Mouse (Mus musculus): ENCODE data around the gene Tlr3. TPM values are rescaled to one million over a fixed set of nuclear protein-coding genes. Genes with fewer than 3 reads are reported as not detected.

Gene Tlr3
- polyA plus RNA-seq, 1 experiment = 11.5 TPM

DNA sequence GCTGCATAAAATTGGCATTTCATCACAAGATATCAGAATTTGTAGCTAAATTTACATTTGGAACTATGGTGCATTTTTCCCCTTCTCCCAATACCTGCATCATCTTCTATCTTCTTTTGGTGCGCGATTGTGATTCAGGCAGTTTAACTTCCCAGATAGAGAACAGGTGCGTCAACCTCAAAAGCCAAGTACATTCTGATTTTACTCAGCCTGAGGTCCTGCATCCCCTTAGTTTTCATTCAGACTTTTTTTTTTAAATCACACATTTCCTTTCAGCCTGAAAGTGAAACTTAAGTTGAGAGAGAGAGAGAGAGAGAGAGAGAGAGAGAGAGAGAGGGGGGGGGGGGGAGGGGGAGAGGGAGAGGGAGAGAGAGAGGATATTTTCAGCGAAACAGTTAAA is 1.2 kb downstream of the Tlr3 start:
- TF ChIP-seq POLR2A (IDR thresholded peaks at IDR 0.05; ENCODE audit: extremely low read depth, insufficient read depth, low read length) = no peak
- TF ChIP-seq CTCF (IDR thresholded peaks at IDR 0.05; ENCODE audit: extremely low read depth, insufficient read depth, low read length) = no peak
- Histone ChIP-seq H3K4me3 (ENCODE audit: insufficient read depth, low read length) (peak overlapping the region; percentile 37; the same call in 1 of the 2 replicates), H3K27ac (ENCODE audit: insufficient read depth, low read length) (no peak overlapping the region), H3K4me1 (ENCODE audit: control insufficient read depth, insufficient read depth, low read length) (no peaks in the 10 kb centered on the region)

DNA sequence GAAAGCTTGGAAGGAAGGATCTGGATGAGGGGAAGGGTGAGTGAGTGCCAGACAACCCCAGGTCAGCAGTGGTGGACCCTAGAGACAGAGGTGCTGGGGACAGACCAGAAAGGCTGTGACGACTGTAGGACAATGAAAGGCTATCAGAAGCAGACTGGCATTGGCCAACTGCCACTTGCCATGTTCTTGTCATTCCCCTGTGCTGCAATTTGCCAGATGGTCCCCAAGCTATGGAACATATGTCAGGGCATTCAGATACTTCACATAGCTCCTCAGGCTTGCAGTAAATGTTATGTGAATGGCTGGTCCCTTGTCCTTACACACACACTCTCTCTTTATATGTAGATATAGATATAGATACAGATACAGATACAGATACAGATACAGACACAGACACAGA is 27.6 kb downstream of the Tlr3 start:
- H3K4me1 ChIP-seq (ENCODE audit: control insufficient read depth, insufficient read depth, low read length) = no peaks in the 10 kb centered on the region
- H3K4me3 ChIP-seq (ENCODE audit: insufficient read depth, low read length) = no peak overlapping the region
- TF ChIP-seq CTCF (IDR thresholded peaks at IDR 0.05; ENCODE audit: extremely low read depth, insufficient read depth, low read length) = no peak
- TF ChIP-seq POLR2A (IDR thresholded peaks at IDR 0.05; ENCODE audit: extremely low read depth, insufficient read depth, low read length) = no peak
- no peak overlapping the region for H3K27ac ChIP-seq (ENCODE audit: insufficient read depth, low read length)

DNA sequence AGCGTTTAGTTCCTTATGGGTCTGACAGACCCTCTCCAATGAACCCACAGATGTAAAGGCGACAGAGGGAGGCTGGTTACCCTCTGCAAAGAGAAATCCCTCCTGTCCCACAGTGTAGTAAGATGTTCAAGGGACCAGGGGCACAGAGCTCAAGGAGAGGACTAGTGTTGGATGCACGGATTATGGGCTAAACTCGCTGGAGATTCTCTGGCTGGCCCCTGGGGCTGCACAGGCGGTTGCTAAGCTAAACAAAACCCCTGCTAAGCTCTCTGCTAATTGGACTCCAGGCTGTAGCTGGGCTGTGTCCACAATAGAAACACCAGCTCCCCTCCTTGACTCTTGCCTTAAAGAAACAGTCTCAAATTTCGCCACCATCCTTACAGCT is 28.9 kb downstream of the Tlr3 start, which contains the start of gene Fam149a:
Gene Fam149a (minus strand): TSS at position 329 of the 385 bp plus-strand sequence.
- no peak within 1 kb of the TSS for H3K27ac ChIP-seq (ENCODE audit: insufficient read depth, low read length)
- no peak for TF ChIP-seq POLR2A (IDR thresholded peaks at IDR 0.05; ENCODE audit: extremely low read depth, insufficient read depth, low read length)
- TF ChIP-seq CTCF (IDR thresholded peaks at IDR 0.05; ENCODE audit: extremely low read depth, insufficient read depth, low read length) = no peak
- no peaks in the 10 kb centered on the region for H3K4me1 ChIP-seq (ENCODE audit: control insufficient read depth, insufficient read depth, low read length)
- H3K4me3 ChIP-seq (ENCODE audit: insufficient read depth, low read length) = peak within 1 kb of the TSS; percentile 46

DNA sequence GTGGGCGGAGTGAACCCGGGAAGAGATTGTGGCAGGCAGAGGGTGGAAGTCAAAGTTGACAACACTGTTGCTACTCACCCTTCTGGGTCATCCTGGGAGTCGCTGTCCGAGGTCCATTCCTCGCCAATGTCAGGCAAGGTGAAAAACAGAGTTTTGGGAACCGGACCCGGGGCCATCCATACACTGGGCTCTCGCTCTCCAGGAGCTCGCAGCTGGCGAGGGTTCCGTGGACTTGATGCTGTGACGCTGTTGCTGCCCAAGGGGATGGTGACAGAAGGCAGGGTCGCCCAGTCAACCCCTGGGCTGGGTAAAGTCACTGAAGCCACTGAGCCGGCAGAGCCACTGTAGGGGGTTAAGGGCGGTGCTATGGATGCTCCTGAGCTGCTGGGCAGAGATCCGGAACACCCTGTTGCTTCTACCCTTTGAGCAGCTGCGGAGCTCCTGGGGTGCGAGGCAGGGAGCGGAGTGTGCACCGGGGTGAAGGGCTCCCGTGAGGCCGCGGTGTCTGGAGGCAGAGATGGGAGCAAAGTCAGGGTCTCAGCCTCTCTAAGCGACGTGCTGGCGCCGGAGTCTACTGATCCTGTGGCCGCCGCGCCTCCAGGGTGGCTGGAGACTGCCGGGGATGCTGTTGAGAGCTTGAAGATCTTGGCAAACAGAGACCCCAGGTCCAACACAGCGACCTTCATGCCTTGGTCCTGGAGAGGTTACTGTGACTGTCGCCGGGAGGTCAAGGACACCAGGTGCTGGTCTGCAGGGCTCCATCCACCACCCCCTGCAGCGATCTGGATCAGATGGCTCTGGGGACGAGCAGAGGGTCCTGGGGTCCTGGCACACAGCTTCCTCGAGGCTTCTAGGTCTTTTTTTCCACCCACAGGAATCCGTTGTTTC is 29.6 kb downstream of the Tlr3 start:
- Histone ChIP-seq H3K4me1 (ENCODE audit: control insufficient read depth, insufficient read depth, low read length) (no peaks in the 10 kb centered on the region), H3K27ac (ENCODE audit: insufficient read depth, low read length) (no peak overlapping the region), H3K4me3 (ENCODE audit: insufficient read depth, low read length) (peak overlapping the region; percentile 46)
- TF ChIP-seq POLR2A (IDR thresholded peaks at IDR 0.05; ENCODE audit: extremely low read depth, insufficient read depth, low read length) (no peak), CTCF (IDR thresholded peaks at IDR 0.05; ENCODE audit: extremely low read depth, insufficient read depth, low read length) (no peak)

DNA sequence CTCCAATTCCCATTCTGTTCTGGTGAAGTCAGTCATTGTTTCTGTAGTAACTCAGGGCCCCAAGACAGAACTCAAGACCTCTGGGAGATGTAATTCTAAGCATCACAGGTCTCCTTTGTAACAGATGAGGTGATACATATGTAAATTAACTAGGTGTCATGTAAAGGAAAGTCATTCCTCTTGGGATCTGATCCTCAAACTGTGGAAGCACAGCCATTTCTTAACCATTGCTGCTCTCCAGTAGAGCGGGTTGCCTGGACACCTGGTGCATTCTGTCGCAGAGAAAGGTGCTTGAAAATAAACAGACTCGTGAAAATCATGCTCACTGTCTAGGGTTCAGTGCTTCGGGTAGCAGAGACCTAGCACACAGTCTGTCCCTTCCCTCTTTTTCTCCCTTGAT is 30.3 kb downstream of the Tlr3 start:
- peak overlapping the region; percentile 46; the same call in 1 of the 2 replicates for H3K4me3 ChIP-seq (ENCODE audit: insufficient read depth, low read length)
- no peaks in the 10 kb centered on the region for H3K4me1 ChIP-seq (ENCODE audit: control insufficient read depth, insufficient read depth, low read length)
- no peak overlapping the region for H3K27ac ChIP-seq (ENCODE audit: insufficient read depth, low read length)
- no peak for TF ChIP-seq POLR2A (IDR thresholded peaks at IDR 0.05; ENCODE audit: extremely low read depth, insufficient read depth, low read length)
- no peak for TF ChIP-seq CTCF (IDR thresholded peaks at IDR 0.05; ENCODE audit: extremely low read depth, insufficient read depth, low read length)

DNA sequence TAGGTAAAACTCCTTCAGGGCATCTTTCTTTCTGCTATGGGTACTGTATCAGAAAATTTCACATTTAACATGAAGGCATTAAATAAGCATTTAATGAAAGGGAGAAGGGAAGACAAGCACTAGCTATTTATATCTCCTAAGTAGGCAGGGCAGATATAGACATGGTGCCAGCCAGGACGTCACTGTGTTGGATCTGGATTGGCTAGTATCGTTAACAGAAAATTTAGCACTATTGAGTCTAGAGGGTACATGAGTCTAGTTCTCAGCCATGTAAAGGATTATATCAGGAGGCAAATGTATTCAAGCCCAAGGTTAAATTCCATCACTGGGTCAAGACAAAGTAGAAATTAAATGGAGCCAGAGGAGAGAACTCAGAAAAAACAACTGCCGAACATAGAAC is 36.8 kb downstream of the Tlr3 start:
- no peak overlapping the region for H3K4me3 ChIP-seq (ENCODE audit: insufficient read depth, low read length)
- no peaks in the 10 kb centered on the region for H3K4me1 ChIP-seq (ENCODE audit: control insufficient read depth, insufficient read depth, low read length)
- TF ChIP-seq CTCF (IDR thresholded peaks at IDR 0.05; ENCODE audit: extremely low read depth, insufficient read depth, low read length) (no peak), POLR2A (IDR thresholded peaks at IDR 0.05; ENCODE audit: extremely low read depth, insufficient read depth, low read length) (no peak)
- H3K27ac ChIP-seq (ENCODE audit: insufficient read depth, low read length) = no peak overlapping the region

DNA sequence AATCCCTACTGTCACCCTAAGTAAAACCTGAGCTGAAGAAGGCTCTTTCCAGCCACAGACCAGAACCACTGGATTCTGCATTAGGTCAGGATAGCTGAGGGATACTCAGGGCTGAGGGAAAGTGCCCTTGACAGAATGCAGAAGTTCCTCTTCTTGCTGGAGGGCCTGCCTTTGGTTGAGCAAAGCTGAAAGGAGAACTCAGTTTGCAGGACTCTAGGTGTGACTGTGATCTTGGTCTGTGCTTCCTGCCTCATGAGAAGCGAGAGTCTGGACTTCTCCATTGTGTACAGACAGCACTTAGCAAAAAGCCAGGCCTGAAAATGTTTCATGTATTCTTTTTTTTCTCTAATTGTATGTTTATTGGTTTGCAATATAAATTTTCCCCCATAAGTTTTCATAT is 43.7 kb downstream of the Tlr3 start:
- no peak for TF ChIP-seq CTCF (IDR thresholded peaks at IDR 0.05; ENCODE audit: extremely low read depth, insufficient read depth, low read length)
- no peak for TF ChIP-seq POLR2A (IDR thresholded peaks at IDR 0.05; ENCODE audit: extremely low read depth, insufficient read depth, low read length)
- H3K4me3 ChIP-seq (ENCODE audit: insufficient read depth, low read length) = no peak overlapping the region
- H3K27ac ChIP-seq (ENCODE audit: insufficient read depth, low read length) = no peak overlapping the region
- no peaks in the 10 kb centered on the region for H3K4me1 ChIP-seq (ENCODE audit: control insufficient read depth, insufficient read depth, low read length)

DNA sequence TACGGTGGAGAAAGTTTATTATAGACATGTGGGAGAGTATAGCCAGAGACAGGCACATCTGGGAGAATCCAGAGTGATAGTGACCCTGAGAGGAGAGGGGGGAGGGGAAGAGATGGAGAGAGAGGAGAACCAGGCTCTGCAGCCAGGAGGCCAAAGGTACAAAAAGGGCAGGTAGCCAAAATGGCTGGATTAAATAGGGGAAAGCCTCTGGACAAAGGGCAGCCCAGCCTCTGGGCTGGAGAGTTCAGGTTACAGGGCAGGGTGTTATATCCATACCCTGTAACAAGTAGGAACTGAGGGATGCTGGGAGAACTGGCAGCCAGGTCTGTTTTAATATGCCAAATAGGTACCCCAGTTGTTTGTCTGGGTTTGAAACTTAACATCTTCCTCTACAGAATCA is 47.7 kb downstream of the Tlr3 start:
- Histone ChIP-seq H3K4me1 (ENCODE audit: control insufficient read depth, insufficient read depth, low read length) (no peaks in the 10 kb centered on the region), H3K27ac (ENCODE audit: insufficient read depth, low read length) (no peak overlapping the region), H3K4me3 (ENCODE audit: insufficient read depth, low read length) (no peak overlapping the region)
- TF ChIP-seq POLR2A (IDR thresholded peaks at IDR 0.05; ENCODE audit: extremely low read depth, insufficient read depth, low read length) = no peak
- no peak for TF ChIP-seq CTCF (IDR thresholded peaks at IDR 0.05; ENCODE audit: extremely low read depth, insufficient read depth, low read length)

DNA sequence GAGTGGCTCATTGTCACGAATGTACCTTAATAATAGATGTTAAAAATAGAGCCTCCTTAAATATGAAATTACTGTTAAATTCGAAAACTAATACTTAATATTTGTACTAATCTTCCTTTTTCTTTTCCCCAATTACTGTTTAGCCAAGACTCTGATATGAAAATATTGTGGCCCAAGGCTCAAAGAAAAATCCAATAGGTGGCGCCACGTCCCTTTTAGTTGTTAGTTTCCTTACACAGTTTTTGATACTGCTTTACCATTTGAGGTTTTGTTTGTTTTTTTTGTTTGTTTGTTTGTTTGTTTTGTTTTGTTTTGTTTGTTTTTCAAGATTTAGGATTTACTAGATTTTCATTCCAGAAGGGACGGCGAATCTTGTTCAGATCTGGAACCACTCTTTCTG is 48.6 kb downstream of the Tlr3 start:
- H3K4me3 ChIP-seq (ENCODE audit: insufficient read depth, low read length) = no peak overlapping the region
- H3K27ac ChIP-seq (ENCODE audit: insufficient read depth, low read length) = no peak overlapping the region
- TF ChIP-seq CTCF (IDR thresholded peaks at IDR 0.05; ENCODE audit: extremely low read depth, insufficient read depth, low read length) (0 out of 2 replicates have a peak, but pooled peaks have one; percentile 17), POLR2A (IDR thresholded peaks at IDR 0.05; ENCODE audit: extremely low read depth, insufficient read depth, low read length) (no peak)
- no peaks in the 10 kb centered on the region for H3K4me1 ChIP-seq (ENCODE audit: control insufficient read depth, insufficient read depth, low read length)

DNA sequence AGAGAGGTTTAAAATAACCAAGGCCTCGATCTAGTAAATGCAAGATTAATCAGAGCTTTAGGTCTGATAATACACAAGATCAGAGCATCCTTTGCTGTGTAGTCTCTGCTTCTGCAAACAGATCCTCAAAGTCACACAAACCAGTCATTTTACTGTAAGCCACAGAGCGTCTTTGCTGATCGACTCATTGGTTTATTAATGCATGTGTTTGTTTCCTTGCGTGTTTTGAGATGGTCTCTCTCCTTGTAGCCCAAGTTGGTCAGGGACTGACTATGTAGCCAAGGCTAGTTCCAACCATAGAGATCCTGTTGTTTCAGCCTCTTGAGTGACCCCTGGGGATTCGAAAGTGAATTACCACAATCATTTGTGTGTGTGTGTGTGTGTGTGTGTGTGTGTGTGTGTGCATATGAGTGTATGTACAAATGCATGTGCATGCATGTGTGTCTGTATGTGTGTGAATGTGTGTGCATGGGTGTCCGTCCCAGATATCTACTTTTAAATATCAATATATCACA is 51.7 kb downstream of the Tlr3 start:
- no peak for TF ChIP-seq POLR2A (IDR thresholded peaks at IDR 0.05; ENCODE audit: extremely low read depth, insufficient read depth, low read length)
- peak; percentile 11; the same call in 1 of the 2 replicates for TF ChIP-seq CTCF (IDR thresholded peaks at IDR 0.05; ENCODE audit: extremely low read depth, insufficient read depth, low read length)
- H3K4me3 ChIP-seq (ENCODE audit: insufficient read depth, low read length) = no peak overlapping the region; the same call in 1 of the 2 replicates
- H3K4me1 ChIP-seq (ENCODE audit: control insufficient read depth, insufficient read depth, low read length) = no peaks in the 10 kb centered on the region
- H3K27ac ChIP-seq (ENCODE audit: insufficient read depth, low read length) = no peak overlapping the region

All from cortical plate, adult 2 months (tissue).